Mouse (Mus musculus) erythroid progenitor cell, adult 5-6 weeks (primary cell): ENCODE measurements around the gene Als2cl. TPM values are rescaled to one million over a fixed set of nuclear protein-coding genes. Genes with fewer than 3 reads are reported as not detected.

Experiments
- total RNA-seq, 2 experiments: library from RNA; stranded (forward) in 1 of 2; stranded (reverse) in 1 of 2; fragments of 150-400 nt in 1 of 2; fragments of 186-747, 209-891 nt in 1 of 2; gene quantifications; 2 replicates each; pipeline versions ENCODE4 v1.2.3 to v1.2.4; 2015 to 2017; ENCODE audit warnings: low replicate concordance in 2 of 2

Als2cl gene
- total RNA-seq, 2 experiments from 2014 or later = not detected

Other genes starting within 250 kb of the Als2cl start
- gene Nbeal2, start 225.7 kb upstream of the Als2cl start, total RNA-seq (2015; ENCODE audit: low replicate concordance) = 9.4 and 16.3 TPM in 2 replicates
- 1.4 and 10.1 TPM in 2 replicates for gene Nbeal2, start 225.7 kb upstream of the Als2cl start, total RNA-seq (2017; ENCODE audit: low replicate concordance)
- gene Ccdc12, start 223.4 kb upstream of the Als2cl start, total RNA-seq (2015; ENCODE audit: low replicate concordance) = 59.8 and 67.1 TPM in 2 replicates
- gene Ccdc12, start 223.4 kb upstream of the Als2cl start, total RNA-seq (2017; ENCODE audit: low replicate concordance) = 32.8 and 34.5 TPM in 2 replicates
- gene Myl3, start 138.0 kb upstream of the Als2cl start, total RNA-seq (2015; ENCODE audit: low replicate concordance) = not detected in 2 replicates
- not detected in 2 replicates for gene Myl3, start 138.0 kb upstream of the Als2cl start, total RNA-seq (2017; ENCODE audit: low replicate concordance)
- gene Pth1r, start 132.7 kb upstream of the Als2cl start, total RNA-seq (2015; ENCODE audit: low replicate concordance) = 1.3 TPM in 1 of 2 replicates, not detected in the other
- gene Pth1r, start 132.7 kb upstream of the Als2cl start, total RNA-seq (2017; ENCODE audit: low replicate concordance) = 0.77 TPM in 1 of 2 replicates, not detected in the other
- gene Prss42, start 81.7 kb upstream of the Als2cl start, total RNA-seq (2015; ENCODE audit: low replicate concordance) = not detected in 2 replicates
- gene Prss42, start 81.7 kb upstream of the Als2cl start, total RNA-seq (2017; ENCODE audit: low replicate concordance) = not detected in 2 replicates
- gene Prss44, start 65.9 kb upstream of the Als2cl start, total RNA-seq (2015; ENCODE audit: low replicate concordance) = not detected in 2 replicates
- gene Prss44, start 65.9 kb upstream of the Als2cl start, total RNA-seq (2017; ENCODE audit: low replicate concordance) = not detected in 2 replicates
- not detected in 2 replicates for gene Prss43, start 53.2 kb upstream of the Als2cl start, total RNA-seq (2015; ENCODE audit: low replicate concordance)
- not detected in 2 replicates for gene Prss43, start 53.2 kb upstream of the Als2cl start, total RNA-seq (2017; ENCODE audit: low replicate concordance)
- not detected in 2 replicates for gene Prss45, start 45.3 kb upstream of the Als2cl start, total RNA-seq (2015; ENCODE audit: low replicate concordance)
- gene Prss45, start 45.3 kb upstream of the Als2cl start, total RNA-seq (2017; ENCODE audit: low replicate concordance) = not detected in 2 replicates
- not detected in 2 replicates for gene Prss46, start 35.4 kb upstream of the Als2cl start, total RNA-seq (2015; ENCODE audit: low replicate concordance)
- not detected in 2 replicates for gene Prss46, start 35.4 kb upstream of the Als2cl start, total RNA-seq (2017; ENCODE audit: low replicate concordance)
- not detected in 2 replicates for gene Prss50, start 21.9 kb upstream of the Als2cl start, total RNA-seq (2015; ENCODE audit: low replicate concordance)
- not detected in 2 replicates for gene Prss50, start 21.9 kb upstream of the Als2cl start, total RNA-seq (2017; ENCODE audit: low replicate concordance)
- not detected in 2 replicates for gene Tmie, start 243 bp downstream of the Als2cl start, total RNA-seq (2015; ENCODE audit: low replicate concordance)
- gene Tmie, start 243 bp downstream of the Als2cl start, total RNA-seq (2017; ENCODE audit: low replicate concordance) = not detected in 2 replicates
- not detected in 2 replicates for gene Fam240a, start 37.0 kb downstream of the Als2cl start, total RNA-seq (2015; ENCODE audit: low replicate concordance)
- gene Fam240a, start 37.0 kb downstream of the Als2cl start, total RNA-seq (2017; ENCODE audit: low replicate concordance) = not detected in 2 replicates
- gene Tdgf1, start 66.3 kb downstream of the Als2cl start, total RNA-seq (2015; ENCODE audit: low replicate concordance) = not detected in 2 replicates
- not detected in 2 replicates for gene Tdgf1, start 66.3 kb downstream of the Als2cl start, total RNA-seq (2017; ENCODE audit: low replicate concordance)
- gene Lrrc2, start 71.7 kb downstream of the Als2cl start, total RNA-seq (2015; ENCODE audit: low replicate concordance) = 0.72 TPM in 1 of 2 replicates, not detected in the other
- not detected in 2 replicates for gene Lrrc2, start 71.7 kb downstream of the Als2cl start, total RNA-seq (2017; ENCODE audit: low replicate concordance)
- gene Rtp3, start 110.7 kb downstream of the Als2cl start, total RNA-seq (2015; ENCODE audit: low replicate concordance) = not detected in 2 replicates
- gene Rtp3, start 110.7 kb downstream of the Als2cl start, total RNA-seq (2017; ENCODE audit: low replicate concordance) = not detected in 2 replicates
- 420 and 461 TPM in 2 replicates for gene Ltf, start 139.4 kb downstream of the Als2cl start, total RNA-seq (2015; ENCODE audit: low replicate concordance)
- gene Ltf, start 139.4 kb downstream of the Als2cl start, total RNA-seq (2017; ENCODE audit: low replicate concordance) = 308 and 520 TPM in 2 replicates
- gene Ccrl2, start 177.6 kb downstream of the Als2cl start, total RNA-seq (2015; ENCODE audit: low replicate concordance) = 11.5 and 13.8 TPM in 2 replicates
- gene Ccrl2, start 177.6 kb downstream of the Als2cl start, total RNA-seq (2017; ENCODE audit: low replicate concordance) = 25.2 and 26.2 TPM in 2 replicates
- 8.4 and 37.8 TPM in 2 replicates for gene Lrrfip2, start 237.7 kb downstream of the Als2cl start, total RNA-seq (2015; ENCODE audit: low replicate concordance)
- gene Lrrfip2, start 237.7 kb downstream of the Als2cl start, total RNA-seq (2017; ENCODE audit: low replicate concordance) = 57.0 and 75.1 TPM in 2 replicates